Mouse (Mus musculus) embryonic facial prominence, embryonic 14.5 days (tissue): ENCODE data around the gene Slc17a5. TPM values are rescaled to one million over a fixed set of nuclear protein-coding genes. Genes with fewer than 3 reads are reported as not detected.

ENCODE experiments used
- ATAC-seq: fragments of 200-750 bp; cut with Nextera tagmentation; 2 replicates; pipeline ENCODE4 v1.8.0; 2017; ENCODE audit warnings: low read depth, moderate number of reproducible peaks, moderate TSS enrichment
- DNase-seq: peaks from one replicate; pipeline ENCODE4 v3.0.0-alpha.2; 2015; ENCODE audit warnings: low spot score
- H3K27ac ChIP-seq: fragments of 300-500 bp; sonication (generic); replicated peaks from 2 replicates; pipeline ENCODE4 v1.5.1; 2014; ENCODE audit warnings: low read depth, mild to moderate bottlenecking, low read length, moderate library complexity
- H3K27me3 ChIP-seq: fragments of 300-500 bp; sonication (generic); replicated peaks from 2 replicates; pipeline ENCODE4 v1.6.1; 2014; ENCODE audit warnings: low read length; ENCODE audit not compliant: control insufficient read depth, insufficient read depth
- H3K36me3 ChIP-seq: fragments of 300-500 bp; sonication (generic); 2 replicates; pipeline ENCODE4 v1.6.1; 2014; ENCODE audit warnings: low read length, mixed read lengths; ENCODE audit not compliant: control insufficient read depth, insufficient read depth
- H3K4me1 ChIP-seq: fragments of 300-500 bp; sonication (generic); 2 replicates; pipeline ENCODE4 v1.6.1; 2014; ENCODE audit warnings: antibody characterized with exemption, low read length; ENCODE audit not compliant: control insufficient read depth, insufficient read depth
- H3K4me2 ChIP-seq: fragments of 300-500 bp; sonication (generic); 2 replicates; pipeline ENCODE4 v1.6.1; 2014; ENCODE audit warnings: low read depth, mild to moderate bottlenecking, low read length, moderate library complexity, mixed read lengths
- H3K4me3 ChIP-seq: fragments of 300-500 bp; sonication (generic); 2 replicates; pipeline ENCODE4 v1.5.1; 2014; ENCODE audit warnings: low read depth, mild to moderate bottlenecking, low read length
- H3K9ac ChIP-seq: fragments of 300-500 bp; sonication (generic); 2 replicates; pipeline ENCODE4 v1.6.1; 2014; ENCODE audit warnings: low read depth, mild to moderate bottlenecking, low read length, moderate library complexity, mixed read lengths
- H3K9me3 ChIP-seq: fragments of 300-500 bp; sonication (generic); 2 replicates; pipeline ENCODE4 v1.6.1; 2016; ENCODE audit warnings: low read length; ENCODE audit not compliant: control insufficient read depth
- WGBS: fragments of 180-500 bp; shearing (Covaris S2); extraction: QIAGEN DNeasy Blood & Tissue Kit; methylation state at CpG from one replicate; pipeline ENCODE4 v1.1.7; 2014; 5-methylcytosine and 5-hydroxymethylcytosine counted together
- polyA plus RNA-seq: library from polyadenylated mRNA; unstranded; fragments of >200 nt; fragmentation: Nextera tagmentation; extraction: Ambion mirVana; gene quantifications from 2 replicates; pipeline ENCODE4 v1.2.1, GENCODE M21; 2014

Gene Slc17a5
- polyA plus RNA-seq, 1 experiment from 2014 or later: 13.1 TPM

GRCm38 (mm10) chr9:78506002-78506721 lies 81.7 kb downstream of the Slc17a5 start:
- ATAC-seq: no peak
- no peaks in the 10 kb centered on the region for H3K36me3 ChIP-seq
- no peaks in the 10 kb centered on the region for H3K27me3 ChIP-seq
- no peak overlapping the region for H3K4me3 ChIP-seq
- WGBS: 70% methylated on average over 11 of the region's 11 CpGs
- no peak overlapping the region for H3K27ac ChIP-seq
- no peak for DNase-seq
- no peaks in the 10 kb centered on the region for H3K9me3 ChIP-seq
- no peak overlapping the region for H3K9ac ChIP-seq
- no peak overlapping the region for H3K4me2 ChIP-seq
- peaks cover 11% of the 10 kb centered on the region for H3K4me1 ChIP-seq

GRCm38 (mm10) chr9:78505223-78505622 lies 82.6 kb downstream of the Slc17a5 start:
- Histone ChIP-seq H3K9ac (no peak overlapping the region), H3K27ac (no peak overlapping the region), H3K4me2 (no peak overlapping the region), H3K9me3 (no peaks in the 10 kb centered on the region), H3K36me3 (no peaks in the 10 kb centered on the region), H3K4me3 (no peak overlapping the region), H3K4me1 (peaks cover 11% of the 10 kb centered on the region), H3K27me3 (no peaks in the 10 kb centered on the region)
- DNase-seq (no peak), ATAC-seq (no peak)
- WGBS: 92% methylated on average over 6 of the region's 6 CpGs

DNA sequence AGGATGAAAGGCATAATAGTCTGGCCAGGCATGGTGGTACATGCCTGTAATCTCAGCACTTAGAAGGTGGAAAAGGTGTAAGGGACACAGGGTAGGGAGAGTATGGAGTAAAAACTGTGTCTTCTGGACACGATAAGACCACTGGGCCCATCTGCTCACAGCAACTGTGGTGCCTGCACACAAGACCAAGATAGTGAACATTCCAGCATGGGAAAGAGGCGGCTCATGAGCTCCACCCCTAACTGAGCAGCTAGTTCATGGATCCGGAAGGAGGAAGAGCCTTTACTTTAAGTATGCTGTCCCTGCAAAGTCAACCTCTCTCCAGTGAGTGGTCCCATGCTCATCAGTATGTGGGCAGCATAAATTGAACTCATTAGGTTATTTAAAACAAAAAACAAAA lies 83.2 kb downstream of the Slc17a5 start:
- no peak overlapping the region for H3K4me2 ChIP-seq
- no peak overlapping the region for H3K27ac ChIP-seq
- no peak overlapping the region for H3K4me3 ChIP-seq
- peaks cover 11% of the 10 kb centered on the region for H3K4me1 ChIP-seq
- DNase-seq: no peak
- H3K9ac ChIP-seq: no peak overlapping the region
- no peak for ATAC-seq
- H3K36me3 ChIP-seq: no peaks in the 10 kb centered on the region
- H3K9me3 ChIP-seq: no peaks in the 10 kb centered on the region
- H3K27me3 ChIP-seq: no peaks in the 10 kb centered on the region
- WGBS: 73% methylated on average over 3 of the region's 3 CpGs

GRCm38 (mm10) chr9:78504133-78504532 lies 83.7 kb downstream of the Slc17a5 start:
- no peak overlapping the region for H3K27ac ChIP-seq
- no peak for ATAC-seq
- WGBS: 70% methylated on average over 4 of the region's 4 CpGs
- no peak overlapping the region for H3K4me3 ChIP-seq
- peaks cover 11% of the 10 kb centered on the region for H3K4me1 ChIP-seq
- DNase-seq: no peak
- H3K4me2 ChIP-seq: no peak overlapping the region
- H3K9ac ChIP-seq: no peak overlapping the region
- H3K9me3 ChIP-seq: no peaks in the 10 kb centered on the region
- H3K36me3 ChIP-seq: no peaks in the 10 kb centered on the region
- H3K27me3 ChIP-seq: no peaks in the 10 kb centered on the region

GRCm38 (mm10) chr9:78503223-78504079 lies 84.4 kb downstream of the Slc17a5 start:
- Histone ChIP-seq H3K4me1 (peaks cover 11% of the 10 kb centered on the region), H3K27me3 (no peaks in the 10 kb centered on the region), H3K9ac (peak overlapping the region; percentile 46; the same call in 1 of the 2 replicates), H3K4me2 (peak overlapping the region; percentile 20; the same call in 1 of the 2 replicates), H3K36me3 (no peaks in the 10 kb centered on the region), H3K4me3 (no peak overlapping the region), H3K27ac (peak overlapping the region; percentile 78), H3K9me3 (no peaks in the 10 kb centered on the region)
- DNase-seq (peak; percentile 62), ATAC-seq (peak; percentile 66)
- WGBS: 11% methylated on average over 6 of the region's 6 CpGs

- no peak for DNase-seq
- 80% methylated on average over 4 of the region's 4 CpGs for WGBS
- ATAC-seq: no peak
- H3K9ac ChIP-seq: no peak overlapping the region
- no peak overlapping the region for H3K27ac ChIP-seq
- H3K4me3 ChIP-seq: no peak overlapping the region
- peaks cover 11% of the 10 kb centered on the region for H3K4me1 ChIP-seq
- H3K9me3 ChIP-seq: no peaks in the 10 kb centered on the region
- H3K36me3 ChIP-seq: no peaks in the 10 kb centered on the region
- no peak overlapping the region for H3K4me2 ChIP-seq
- H3K27me3 ChIP-seq: no peaks in the 10 kb centered on the region
Measured at GRCm38 (mm10) chr9:78501284-78501683, 86.6 kb downstream of the Slc17a5 start.

- Histone ChIP-seq H3K36me3 (no peaks in the 10 kb centered on the region), H3K4me2 (no peak overlapping the region), H3K9me3 (no peaks in the 10 kb centered on the region), H3K27me3 (no peaks in the 10 kb centered on the region), H3K9ac (no peak overlapping the region), H3K4me1 (peaks cover 11% of the 10 kb centered on the region), H3K27ac (no peak overlapping the region), H3K4me3 (no peak overlapping the region)
- WGBS: 44% methylated on average over 3 of the region's 3 CpGs
- DNase-seq: peak; percentile 41
- no peak for ATAC-seq
Measured at GRCm38 (mm10) chr9:78500386-78500785, 87.5 kb downstream of the Slc17a5 start.

GRCm38 (mm10) chr9:78493171-78493570 lies 94.7 kb downstream of the Slc17a5 start:
- Histone ChIP-seq H3K36me3 (no peaks in the 10 kb centered on the region), H3K27ac (no peak overlapping the region), H3K9me3 (no peaks in the 10 kb centered on the region), H3K4me2 (no peak overlapping the region), H3K9ac (no peak overlapping the region), H3K27me3 (no peaks in the 10 kb centered on the region), H3K4me1 (no peaks in the 10 kb centered on the region), H3K4me3 (no peak overlapping the region)
- 74% methylated on average over 7 of the region's 7 CpGs for WGBS
- no peak for ATAC-seq
- DNase-seq: no peak
